Mouse (Mus musculus): ENCODE measurements around the gene Snai3. TPM values are rescaled to one million over a fixed set of nuclear protein-coding genes. Genes with fewer than 3 reads are reported as not detected.
A peak's percentile ranks its signal among the peaks of the same experiment; 100 is the strongest.

Gene Snai3
- total RNA-seq (2015) (0.09 and 0.25 TPM in 2 replicates), total RNA-seq (2017) (not detected in 2 replicates)

DNA sequence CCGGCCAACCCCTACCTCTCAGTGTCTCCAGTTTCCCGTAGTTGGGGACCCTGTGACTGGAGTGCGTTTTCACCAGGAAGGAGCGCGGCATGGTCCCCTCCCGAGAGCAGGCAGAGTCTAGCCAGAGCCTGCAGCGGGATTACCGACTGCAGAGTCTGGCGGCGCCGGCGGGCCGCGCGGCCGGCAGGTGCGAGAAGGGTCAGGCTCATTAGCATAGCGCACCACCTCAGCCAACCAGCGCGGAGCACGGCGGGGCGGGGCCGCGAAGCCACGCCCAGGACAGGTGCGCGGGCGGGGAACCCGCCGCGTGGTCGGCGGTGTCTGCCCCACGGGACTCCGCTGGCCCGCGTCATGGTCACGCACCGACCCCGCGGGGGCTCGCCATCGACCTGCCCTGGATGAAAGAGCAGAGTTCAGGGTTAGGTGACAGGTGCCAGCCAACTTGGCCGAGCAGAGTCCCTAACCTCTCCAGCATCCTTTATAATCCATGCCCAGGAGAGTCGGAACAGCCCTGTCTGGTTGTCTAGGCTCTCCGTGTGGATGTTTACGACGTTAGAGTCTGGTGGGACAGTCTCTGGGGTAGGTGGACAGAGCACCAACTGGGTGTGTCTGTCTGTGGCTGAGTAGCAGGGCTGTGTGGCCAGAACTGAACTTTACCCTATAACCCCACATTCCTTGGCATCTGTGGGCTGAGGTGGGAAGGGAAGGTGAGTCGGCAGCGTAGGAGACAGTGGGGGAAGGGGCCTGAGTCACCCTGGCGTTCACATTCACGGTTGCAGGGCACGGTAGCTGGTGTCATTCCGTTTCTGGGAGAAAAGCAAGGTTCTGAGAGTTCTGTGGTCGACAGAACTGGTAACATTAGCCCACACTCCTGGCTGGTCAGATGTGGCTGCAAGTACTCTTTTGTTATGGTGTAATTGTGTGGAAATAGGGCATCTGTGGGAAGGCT lies at the start of gene Snai3:
Gene Snai3 (minus strand): TSS at position 210 of the 949 bp plus-strand sequence.
- peak; percentile 64 for ATAC-seq (ENCODE audit: poor library complexity, severe bottlenecking)

DNA sequence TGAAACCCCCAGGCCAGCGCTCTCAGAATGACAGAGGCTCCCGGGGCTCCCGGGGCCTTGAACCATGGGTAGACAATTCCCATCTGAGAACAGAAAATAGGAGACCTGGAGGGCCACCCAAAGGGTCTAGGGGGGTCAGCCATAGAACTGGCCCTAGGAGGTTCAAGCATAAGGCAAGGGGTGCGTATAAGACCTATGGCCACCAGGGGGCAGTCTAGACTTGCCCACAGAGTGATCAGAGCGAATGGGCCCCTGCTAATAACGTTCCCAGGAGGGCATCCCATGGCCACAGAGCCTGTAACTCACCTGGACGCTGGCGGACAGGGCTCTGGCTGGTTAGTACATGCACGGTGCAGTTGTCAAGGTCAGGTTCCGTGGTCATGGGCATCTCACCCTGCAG lies 40.3 kb upstream of the Snai3 start:
- peak; percentile 89 for ATAC-seq (ENCODE audit: poor library complexity, severe bottlenecking)

- ATAC-seq (ENCODE audit: poor library complexity, severe bottlenecking): peak; percentile 69
Observed at GRCm38 (mm10) chr8:122497912-122498311, 37.4 kb upstream of the Snai3 start.

- no peak for ATAC-seq (ENCODE audit: poor library complexity, severe bottlenecking)
Observed at GRCm38 (mm10) chr8:122497016-122497734, 36.6 kb upstream of the Snai3 start.

- ATAC-seq (ENCODE audit: poor library complexity, severe bottlenecking): no peak
Observed at GRCm38 (mm10) chr8:122488387-122488786, 27.9 kb upstream of the Snai3 start.

DNA sequence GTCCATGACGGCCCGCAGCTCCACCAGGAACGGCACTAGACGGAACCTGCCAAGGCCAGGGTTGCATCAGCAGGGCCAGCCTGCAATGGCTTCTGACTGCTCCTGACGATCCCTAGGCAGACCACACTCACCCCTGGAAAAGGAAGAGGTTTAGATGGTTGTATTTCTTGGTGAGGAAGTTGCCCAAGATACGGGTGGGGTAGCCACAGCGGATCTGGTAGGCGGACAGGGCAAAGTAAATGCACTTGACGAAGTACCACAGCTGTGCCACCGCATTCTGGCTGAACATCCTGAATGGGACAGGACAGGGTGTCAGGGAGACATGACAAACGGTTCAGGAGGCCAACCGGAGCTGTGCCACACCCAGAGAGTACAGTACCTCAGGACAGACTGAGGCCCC lies 24.3 kb upstream of the Snai3 start:
- ATAC-seq (ENCODE audit: poor library complexity, severe bottlenecking): peak; percentile 88

DNA sequence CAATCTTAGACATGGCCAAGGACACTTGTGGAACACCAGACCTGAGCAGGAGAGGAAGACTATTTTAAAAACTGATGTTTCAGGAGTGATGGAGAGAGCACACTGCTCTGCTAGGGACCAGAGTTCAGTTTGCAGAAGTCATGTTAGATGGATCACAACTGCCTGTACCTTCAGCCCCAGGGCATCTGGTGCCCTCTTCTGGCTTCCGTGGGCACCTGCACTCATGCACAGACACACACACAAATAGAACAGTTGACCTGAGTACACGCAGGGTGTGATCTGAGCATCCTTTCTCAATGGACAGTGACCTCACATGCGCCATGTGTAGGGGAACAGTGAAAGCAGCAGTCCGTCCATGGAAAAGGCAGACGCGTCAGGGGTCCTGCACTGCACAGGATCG lies 23.3 kb upstream of the Snai3 start:
- ATAC-seq (ENCODE audit: poor library complexity, severe bottlenecking): no peak

DNA sequence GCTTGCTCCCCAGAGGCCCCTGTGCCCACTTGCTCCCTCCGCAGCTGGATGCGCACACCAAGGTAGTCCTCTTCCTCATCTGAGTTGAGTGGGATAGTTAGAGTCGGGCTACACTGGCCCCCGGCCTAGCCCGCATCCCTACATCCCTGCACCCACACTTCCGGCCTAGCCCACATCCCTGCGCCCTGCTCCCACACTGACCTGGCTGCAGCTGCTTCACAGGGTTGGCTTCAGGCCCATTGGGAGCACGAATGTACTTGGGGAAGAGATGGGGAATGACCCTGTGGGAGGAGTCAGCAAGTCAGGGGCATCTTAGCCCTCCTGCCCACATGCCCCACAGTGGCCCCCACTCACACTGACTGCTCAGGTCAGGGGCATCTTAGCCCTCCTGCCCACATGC lies 21.9 kb upstream of the Snai3 start:
- no peak for ATAC-seq (ENCODE audit: poor library complexity, severe bottlenecking)

DNA sequence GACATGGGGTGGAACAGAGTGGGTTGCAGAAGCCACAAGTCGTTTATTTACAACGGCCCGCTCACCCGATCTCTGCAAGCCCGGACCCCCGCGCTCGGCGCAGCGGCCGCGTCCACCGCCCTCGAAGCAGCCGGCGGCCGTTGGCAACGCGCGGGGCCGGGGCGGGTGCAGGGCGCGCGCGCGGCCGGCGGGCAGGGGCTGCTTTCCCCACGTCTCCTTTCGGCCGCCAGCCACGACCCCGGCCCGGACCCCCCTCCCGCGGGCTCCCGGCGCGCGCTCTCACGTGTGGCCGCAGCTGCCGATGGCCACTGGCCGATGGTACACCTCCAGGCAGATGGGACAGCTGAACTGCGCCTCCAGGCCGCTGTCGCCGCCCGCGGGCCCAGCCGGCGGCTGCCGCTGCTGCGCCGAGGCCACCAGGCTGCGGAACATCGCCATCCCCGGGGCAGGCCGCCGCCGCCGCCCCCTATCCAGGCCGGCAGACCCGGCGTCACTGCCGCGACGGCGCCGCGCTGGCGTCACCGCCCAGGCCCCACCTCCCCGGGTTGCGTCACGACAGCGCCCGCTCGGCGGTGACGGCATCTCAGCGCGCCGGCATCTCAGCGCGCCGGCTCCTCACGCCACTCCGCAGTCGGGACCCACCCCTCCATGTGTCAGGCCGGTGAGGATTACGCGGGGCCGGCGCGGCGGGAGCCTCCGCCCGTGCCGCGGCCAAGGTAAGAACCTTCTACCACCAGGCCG lies 15.2 kb upstream of the Snai3 start, which contains the start of the genes Rnf166 and Ctu2:
Gene Rnf166 (minus strand): TSS at position 485 of the 741 bp plus-strand sequence.
Gene Ctu2 (plus strand): TSS at position 564 of the 741 bp plus-strand sequence.
- ATAC-seq (ENCODE audit: poor library complexity, severe bottlenecking): peak; percentile 78

- 0 out of 2 replicates have a peak, but pooled peaks have one; percentile 2 for ATAC-seq (ENCODE audit: poor library complexity, severe bottlenecking)
Observed at GRCm38 (mm10) chr8:122474951-122475560, 14.5 kb upstream of the Snai3 start.

GRCm38 (mm10) chr8:122473911-122474421 lies 13.4 kb upstream of the Snai3 start:
- peak; percentile 66 for ATAC-seq (ENCODE audit: poor library complexity, severe bottlenecking)

DNA sequence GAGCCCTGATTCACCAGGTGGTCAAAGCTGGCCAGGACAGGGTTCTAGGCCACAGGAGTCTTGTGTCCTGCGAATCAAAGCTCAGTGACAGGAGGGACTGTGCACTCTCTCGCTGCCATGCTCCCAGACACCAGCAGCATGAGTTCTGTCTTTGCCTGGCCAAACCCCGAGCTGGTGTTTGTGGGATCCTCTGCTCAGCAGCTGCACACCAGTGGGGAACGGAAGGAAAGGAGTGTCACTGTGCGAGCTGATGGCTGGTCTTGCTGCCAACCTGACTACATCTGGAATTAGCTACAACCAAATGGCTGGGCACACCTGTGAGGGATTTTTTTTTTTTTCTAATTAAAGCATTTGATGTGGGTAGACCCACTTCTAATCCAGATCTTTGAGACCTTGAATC lies 10.2 kb upstream of the Snai3 start:
- no peak for ATAC-seq (ENCODE audit: poor library complexity, severe bottlenecking)

GRCm38 (mm10) chr8:122469965-122470364 lies 9.4 kb upstream of the Snai3 start:
- peak; percentile 23; the same call in 1 of the 2 replicates for ATAC-seq (ENCODE audit: poor library complexity, severe bottlenecking)

DNA sequence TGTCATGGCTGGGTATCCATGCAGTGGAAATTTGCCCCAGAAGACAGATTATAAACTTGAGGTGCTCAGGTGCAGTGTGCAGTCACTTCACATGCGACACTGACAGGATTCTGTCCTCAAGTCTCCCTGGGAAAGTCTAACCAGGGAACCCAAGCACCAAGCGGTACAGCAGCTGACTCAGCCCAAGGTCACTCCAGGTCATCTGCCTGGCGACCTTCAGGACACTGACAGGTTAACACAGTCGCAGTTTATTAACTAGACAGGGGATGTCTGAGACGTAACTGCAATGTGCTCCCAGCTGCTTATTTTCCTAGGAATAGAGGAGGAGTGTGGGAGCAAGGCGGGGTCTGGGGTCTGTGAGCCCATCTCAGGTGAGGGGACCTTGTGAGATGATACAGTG lies 8.9 kb upstream of the Snai3 start:
- ATAC-seq (ENCODE audit: poor library complexity, severe bottlenecking): no peak

DNA sequence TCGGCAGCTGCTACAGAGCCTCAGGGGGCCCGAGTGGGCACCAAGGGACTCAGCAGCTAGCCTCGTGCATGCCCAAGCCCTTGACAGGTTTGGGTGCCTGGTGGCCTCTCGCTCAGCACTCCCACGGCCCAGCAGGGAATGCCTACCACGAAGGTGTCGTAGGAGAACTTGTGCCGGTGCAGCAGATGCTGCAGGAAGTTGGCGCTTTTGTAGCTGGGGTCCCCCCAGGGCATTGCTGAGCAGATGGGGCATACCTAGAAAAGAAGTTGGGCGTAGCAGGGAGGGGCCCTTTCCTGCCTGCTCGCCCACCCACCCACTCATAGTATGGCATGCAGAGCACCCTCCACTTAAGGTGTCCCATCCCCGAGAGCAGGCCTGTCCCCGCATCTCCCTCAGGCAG lies 7.3 kb upstream of the Snai3 start:
- no peak for ATAC-seq (ENCODE audit: poor library complexity, severe bottlenecking)

DNA sequence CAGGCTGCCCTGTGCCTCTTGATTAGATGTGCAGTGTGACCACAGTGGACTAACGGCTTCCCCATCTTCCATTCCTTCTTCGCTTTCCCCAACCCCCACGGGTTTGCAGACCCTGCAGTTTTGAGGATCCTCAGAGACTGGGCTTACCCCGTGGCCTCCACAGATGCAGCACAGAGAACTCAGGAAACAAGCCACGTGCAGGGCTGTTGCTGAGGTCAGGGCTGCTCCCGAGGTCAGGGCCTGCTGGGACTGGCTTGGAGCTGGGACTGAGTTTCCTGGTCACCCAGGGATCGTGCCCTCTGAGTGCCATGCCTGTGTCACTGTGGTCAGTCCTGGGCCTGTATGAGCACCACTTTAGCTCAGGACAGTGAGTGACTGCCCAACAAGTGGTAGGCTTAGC lies 4.5 kb upstream of the Snai3 start:
- ATAC-seq (ENCODE audit: poor library complexity, severe bottlenecking): no peak

- peak; percentile 43 for ATAC-seq (ENCODE audit: poor library complexity, severe bottlenecking)
Observed at GRCm38 (mm10) chr8:122463651-122464640, 3.4 kb upstream of the Snai3 start.

- no peak for ATAC-seq (ENCODE audit: poor library complexity, severe bottlenecking)
Observed at GRCm38 (mm10) chr8:122462510-122462909, 2.0 kb upstream of the Snai3 start.
